Mouse (Mus musculus) liver, postnatal 0 days (tissue): ENCODE measurements around the gene Stra6l. TPM values are rescaled to one million over a fixed set of nuclear protein-coding genes. Genes with fewer than 3 reads are reported as not detected.

ENCODE experiments used
- ATAC-seq: fragments of 200-750 bp; cut with Nextera tagmentation; 2 replicates; pipeline ENCODE4 v1.8.0; 2017; ENCODE audit warnings: mild to moderate bottlenecking, moderate library complexity
- DNase-seq: peaks from one replicate; pipeline ENCODE4 v3.0.0-alpha.2; 2016
- H3K27ac ChIP-seq: fragments of 300-500 bp; sonication (generic); 2 replicates; pipeline ENCODE4 v1.5.1; 2014; ENCODE audit warnings: antibody characterized with exemption, moderate library complexity, mild to moderate bottlenecking, low read depth
- H3K27me3 ChIP-seq: fragments of 300-500 bp; sonication (generic); 2 replicates; pipeline ENCODE4 v1.6.1; 2014; ENCODE audit warnings: low read length, control low read depth, mixed read lengths; ENCODE audit not compliant: insufficient read depth
- H3K36me3 ChIP-seq: fragments of 300-500 bp; sonication (generic); replicated peaks from 2 replicates; pipeline ENCODE4 v1.6.1; 2014; ENCODE audit warnings: mild to moderate bottlenecking, control low read depth, low read length, moderate library complexity, mixed read lengths; ENCODE audit not compliant: insufficient read depth
- H3K4me1 ChIP-seq: fragments of 300-500 bp; sonication (generic); 2 replicates; pipeline ENCODE4 v1.6.1; 2014; ENCODE audit warnings: antibody characterized with exemption, mild to moderate bottlenecking, control low read depth; ENCODE audit not compliant: insufficient read depth
- H3K4me2 ChIP-seq: fragments of 300-500 bp; sonication (generic); 2 replicates; pipeline ENCODE4 v1.6.1; 2014; ENCODE audit warnings: low read depth, mild to moderate bottlenecking, low read length, moderate library complexity, mixed read lengths
- H3K4me3 ChIP-seq: fragments of 300-500 bp; sonication (generic); 2 replicates; pipeline ENCODE4 v1.5.1; 2014; ENCODE audit warnings: low read depth, low read length
- H3K9ac ChIP-seq: fragments of 300-500 bp; sonication (generic); replicated peaks from 2 replicates; pipeline ENCODE4 v1.6.1; 2014; ENCODE audit warnings: mild to moderate bottlenecking, moderate library complexity
- H3K9me3 ChIP-seq: fragments of 300-500 bp; sonication (generic); 2 replicates; pipeline ENCODE4 v1.6.1; 2016; ENCODE audit warnings: mild to moderate bottlenecking, control low read depth, low read length, mixed read lengths
- CTCF ChIP-seq: sonication (generic); IDR thresholded peaks from 2 replicates; pipeline ENCODE4 v1.5.1; 2016; ENCODE audit warnings: antibody characterized with exemption, low read depth
- EP300 ChIP-seq: IDR thresholded peaks from 2 replicates; pipeline ENCODE4 v1.6.1; 2016; ENCODE audit warnings: antibody characterized with exemption, low read depth, mild to moderate bottlenecking
- WGBS: fragments of 180-500 bp; shearing (Covaris S2); extraction: QIAGEN DNeasy Blood & Tissue Kit; methylation state at CpG from one replicate; pipeline ENCODE4 v1.1.7; 2014; ENCODE audit not compliant: insufficient replicate concordance; 5-methylcytosine and 5-hydroxymethylcytosine counted together
- polyA plus RNA-seq: library from polyadenylated mRNA; unstranded; fragments of >200 nt; fragmentation: Nextera tagmentation; extraction: Ambion mirVana; gene quantifications from 2 replicates; pipeline ENCODE4 v1.2.1, GENCODE M21; 2015

Stra6l gene
- polyA plus RNA-seq, 1 experiment from 2014 or later = 18.9 TPM

DNA sequence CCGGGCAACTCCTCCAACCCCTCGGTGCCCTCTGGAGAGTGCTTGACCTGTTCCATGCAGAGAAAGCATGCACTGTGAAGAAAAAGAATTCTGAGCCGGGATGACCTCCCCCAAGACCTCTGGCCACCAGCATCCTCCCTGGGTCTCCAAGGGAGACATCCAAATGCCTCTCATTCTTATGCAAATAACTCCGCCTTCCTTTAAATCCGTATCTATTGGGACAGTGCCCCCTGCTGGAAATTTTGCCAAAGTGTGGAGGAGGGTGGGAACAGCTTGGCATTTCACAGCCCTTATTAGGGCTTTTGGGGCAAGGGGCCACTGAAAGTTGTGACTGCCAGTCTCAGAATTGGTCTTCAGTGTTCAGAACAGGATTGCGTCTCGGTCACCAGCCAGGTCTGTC lies 32.9 kb upstream of the Stra6l start:
- Histone ChIP-seq H3K27me3 (no peaks in the 10 kb centered on the region), H3K9me3 (no peaks in the 10 kb centered on the region), H3K27ac (no peak overlapping the region), H3K9ac (no peak overlapping the region), H3K4me3 (no peak overlapping the region), H3K4me1 (peaks cover 3% of the 10 kb centered on the region; the same call in 1 of the 2 replicates), H3K36me3 (no peaks in the 10 kb centered on the region), H3K4me2 (no peak overlapping the region)
- WGBS = 45% methylated on average over 7 of the region's 7 CpGs
- DNase-seq = peak; percentile 44
- TF ChIP-seq EP300 = no peak
- TF ChIP-seq CTCF = peak; percentile 63
- ATAC-seq = no peak

DNA sequence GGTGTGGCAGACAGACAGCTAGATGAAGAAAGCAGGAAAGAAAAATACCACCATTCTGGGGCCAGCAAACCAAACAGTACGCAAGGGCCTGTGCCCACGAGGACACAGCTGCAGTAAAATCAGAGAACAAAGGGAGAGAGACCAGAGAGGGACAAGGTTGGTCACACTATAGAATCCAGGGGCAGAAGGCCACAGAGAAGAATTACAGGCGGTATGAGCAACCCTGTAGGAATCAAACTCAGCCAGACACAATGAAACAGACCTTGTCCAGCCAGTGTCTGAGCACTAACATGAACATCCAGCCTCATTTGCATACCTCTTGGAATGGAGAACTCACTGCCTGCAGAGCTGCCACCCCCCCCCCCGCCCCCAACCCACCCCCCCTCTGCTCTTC lies 29.7 kb upstream of the Stra6l start:
- DNase-seq = no peak
- peak overlapping the region; percentile 62 for H3K4me2 ChIP-seq

DNA sequence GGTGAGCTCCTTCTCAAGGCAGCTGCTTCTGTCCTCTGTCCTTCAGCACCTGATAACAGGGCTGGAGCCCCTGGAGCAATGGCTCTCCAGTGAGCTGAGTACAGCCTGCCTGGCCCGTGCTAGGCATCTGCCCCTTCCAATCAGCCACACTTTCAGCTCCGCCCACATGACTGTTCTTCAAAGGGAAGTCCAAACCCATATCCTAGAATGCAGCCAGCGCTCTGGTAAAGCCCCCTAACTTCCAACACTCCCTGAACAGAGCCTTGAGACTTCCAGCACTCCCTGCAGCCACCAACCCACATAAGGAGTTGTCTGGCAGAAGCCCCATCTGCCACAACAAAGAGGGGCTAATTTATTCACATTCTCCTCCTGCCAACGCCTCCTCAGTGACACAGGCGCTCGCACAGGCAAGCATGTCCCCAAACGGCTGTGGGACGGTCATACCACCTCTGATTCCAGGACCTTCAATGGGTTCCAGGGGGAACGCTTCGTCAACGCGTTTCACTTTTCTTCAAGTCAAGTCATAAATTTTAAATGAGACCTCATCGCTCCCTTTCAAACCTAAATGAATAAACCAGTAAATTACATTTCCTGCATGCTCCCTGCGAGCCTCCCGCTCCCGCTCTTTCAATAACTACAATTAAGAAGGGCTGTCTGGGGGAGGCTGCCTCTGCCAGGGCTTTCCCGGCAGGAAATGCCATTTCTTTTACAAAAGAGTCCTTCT lies 29.1 kb upstream of the Stra6l start:
- Histone ChIP-seq H3K27me3 (peaks cover 9% of the 10 kb centered on the region), H3K4me2 (peak overlapping the region; percentile 62), H3K9ac (0 out of 2 replicates have a peak overlapping the region, but pooled peaks have one; percentile 26), H3K9me3 (no peaks in the 10 kb centered on the region), H3K4me3 (0 out of 2 replicates have a peak overlapping the region, but pooled peaks have one; percentile 10), H3K4me1 (peaks cover 3% of the 10 kb centered on the region; the same call in 1 of the 2 replicates), H3K27ac (no peak overlapping the region), H3K36me3 (no peaks in the 10 kb centered on the region)
- TF ChIP-seq EP300 (no peak), CTCF (no peak)
- WGBS = 6% methylated on average over 17 of the region's 17 CpGs
- ATAC-seq (no peak), DNase-seq (no peak)

More for the DNA sequence above, 29.7 kb upstream of the Stra6l start:
- Histone ChIP-seq H3K36me3 (no peaks in the 10 kb centered on the region), H3K4me1 (peaks cover 3% of the 10 kb centered on the region; the same call in 1 of the 2 replicates), H3K9ac (no peak overlapping the region), H3K9me3 (no peaks in the 10 kb centered on the region), H3K27me3 (peaks cover 4% of the 10 kb centered on the region; the same call in 1 of the 2 replicates), H3K4me3 (no peak overlapping the region), H3K27ac (no peak overlapping the region)
- WGBS = 38% methylated on average over 4 of the region's 4 CpGs
- no peak for ATAC-seq
- TF ChIP-seq CTCF (no peak), EP300 (no peak)

DNA sequence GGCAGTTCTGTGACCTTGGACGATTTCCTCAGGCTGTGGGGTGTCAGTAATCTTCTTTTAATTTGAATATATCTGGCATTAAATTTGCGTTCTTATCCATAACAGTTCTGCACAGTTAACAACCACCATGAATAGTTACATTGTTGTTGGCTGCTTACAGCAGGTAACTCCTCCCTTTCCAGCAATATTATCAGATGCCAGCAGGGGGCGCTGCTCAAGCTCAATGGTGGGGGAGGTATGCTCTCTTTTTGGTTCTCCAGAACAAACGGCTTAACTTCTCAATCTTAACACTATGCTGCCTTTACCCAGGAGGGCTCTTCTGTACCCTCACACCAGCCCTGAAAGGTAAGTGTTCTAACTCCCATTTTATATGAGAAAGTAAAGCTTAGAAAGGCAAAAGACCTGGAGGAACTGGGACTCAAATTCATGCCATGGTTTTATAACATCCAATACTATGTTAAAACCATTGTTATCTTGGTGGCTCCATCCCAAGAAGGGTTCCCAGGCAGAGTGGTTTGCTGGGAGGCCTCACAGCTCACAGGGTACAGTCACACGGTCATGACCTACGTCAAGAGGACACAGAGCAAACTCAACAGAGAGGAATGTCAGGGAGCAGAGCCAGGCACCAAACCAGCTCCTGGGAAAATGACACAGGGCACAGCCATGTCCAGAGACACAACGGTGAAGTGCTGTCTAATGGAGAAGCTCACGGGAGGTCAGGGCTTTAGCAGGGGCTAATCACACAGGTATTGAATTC lies 28.2 kb upstream of the Stra6l start:
- peak; percentile 85 for ATAC-seq
- TF ChIP-seq EP300 = no peak
- peak; percentile 87 for TF ChIP-seq CTCF
- Histone ChIP-seq H3K27ac (no peak overlapping the region), H3K4me2 (peak overlapping the region; percentile 62), H3K9ac (no peak overlapping the region), H3K36me3 (no peaks in the 10 kb centered on the region), H3K9me3 (no peaks in the 10 kb centered on the region), H3K27me3 (peaks cover 18% of the 10 kb centered on the region), H3K4me3 (0 out of 2 replicates have a peak overlapping the region, but pooled peaks have one; percentile 10), H3K4me1 (peaks cover 3% of the 10 kb centered on the region; the same call in 1 of the 2 replicates)
- peak; percentile 79 for DNase-seq
- WGBS = 31% methylated on average over 8 of the region's 8 CpGs

DNA sequence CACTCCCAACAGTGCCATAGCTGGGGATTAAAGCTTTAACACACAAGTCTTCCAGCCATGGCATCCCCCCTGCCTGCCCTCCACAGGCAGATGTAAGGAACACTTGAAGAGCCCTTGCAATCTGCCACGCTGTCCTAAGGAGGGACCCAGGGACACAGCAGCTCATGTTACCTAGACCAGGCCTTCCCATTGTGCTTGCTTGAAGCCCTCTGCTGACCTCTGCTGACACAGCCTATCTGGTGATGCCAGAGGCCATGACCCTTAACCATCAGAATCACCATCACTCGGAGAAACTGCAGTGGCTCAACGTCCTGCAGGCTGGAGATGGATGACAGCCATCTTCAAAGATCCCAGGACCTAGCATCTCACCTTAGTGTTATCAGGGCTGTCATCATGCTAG lies 26.5 kb upstream of the Stra6l start:
- Histone ChIP-seq H3K27me3 (peaks cover 33% of the 10 kb centered on the region), H3K4me3 (no peak overlapping the region), H3K27ac (no peak overlapping the region), H3K9me3 (no peaks in the 10 kb centered on the region), H3K4me1 (peaks cover 3% of the 10 kb centered on the region; the same call in 1 of the 2 replicates), H3K9ac (no peak overlapping the region), H3K4me2 (no peak overlapping the region), H3K36me3 (no peaks in the 10 kb centered on the region)
- DNase-seq (no peak), ATAC-seq (no peak)
- WGBS = 37% methylated on average over 3 of the region's 3 CpGs
- TF ChIP-seq EP300 (no peak), CTCF (peak; percentile 29; the same call in 1 of the 2 replicates)
